Mouse (Mus musculus): ENCODE data around the gene Cdhr3. TPM values are rescaled to one million over a fixed set of nuclear protein-coding genes. Genes with fewer than 3 reads are reported as not detected.

Cdhr3 gene
- 1 to 10 TPM; 1.4 to 2.4 TPM for total RNA-seq (2021)
- long read RNA-seq, experiment 1, partial matches to known transcripts, result 1 of 2 reads
- long read RNA-seq, experiment 1, other reads (novel, unspliced or antisense), result 1 of 2 reads
- long read RNA-seq, experiment 2, result 0 reads

DNA sequence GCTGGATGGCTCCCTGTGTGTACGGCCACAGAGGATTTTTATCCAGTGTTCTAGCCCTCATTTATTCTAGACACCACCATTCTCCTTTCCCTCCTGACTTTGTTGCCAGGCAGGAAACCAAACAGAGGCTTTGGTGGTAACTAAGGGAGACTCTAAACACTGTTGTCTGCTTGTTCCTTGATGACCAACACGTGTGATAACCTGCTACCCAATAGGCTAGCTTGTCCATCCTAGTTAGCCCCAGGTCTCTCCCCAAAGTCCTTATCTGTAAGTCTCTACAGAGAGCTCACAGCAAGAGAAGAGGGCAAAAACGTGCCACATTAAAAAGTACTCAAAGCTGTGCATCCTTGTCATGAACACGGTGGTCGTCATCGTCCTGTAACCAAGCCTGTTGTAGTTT lies at the start of gene Cdhr3:
Gene Cdhr3 (minus strand): TSS at position 101 of the 400 bp plus-strand sequence.
- no peak within 1 kb of the TSS for H3K4me3 ChIP-seq
- no peak for TF ChIP-seq CTCF (IDR thresholded peaks at IDR 0.05)
- no peak for DNase-seq (ENCODE audit: extremely low spot score in 1 of 2, low spot score in 2 of 2)
- intact Hi-C loops (cut with DNase I), result no loop called here
- H3K27ac ChIP-seq, result no peak within 1 kb of the TSS

DNA sequence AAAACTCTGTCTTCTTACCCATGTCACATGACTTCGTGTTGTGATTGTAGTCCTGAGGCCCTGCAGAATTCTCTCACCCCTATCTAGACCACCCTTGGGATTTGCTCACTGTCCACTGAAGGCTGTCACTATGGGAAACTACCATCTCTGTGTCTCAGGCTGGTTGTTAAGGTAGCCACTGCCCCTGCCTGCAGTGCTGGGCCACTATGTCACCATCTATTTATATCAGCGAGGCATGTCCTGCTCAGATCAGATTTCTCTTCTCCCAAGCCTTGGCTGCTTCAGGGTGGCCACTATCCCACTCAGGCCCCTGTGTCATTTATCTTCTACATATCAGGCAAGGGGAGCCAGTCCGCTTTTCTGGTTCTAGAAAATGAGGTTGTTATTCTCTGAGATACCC lies 46.4 kb upstream of the Cdhr3 start:
- DNase-seq (ENCODE audit: extremely low spot score in 1 of 2, low spot score in 2 of 2), result no peak
- H3K27ac ChIP-seq, result no peak overlapping the region
- no peak overlapping the region for H3K4me3 ChIP-seq
- no peak for TF ChIP-seq CTCF (IDR thresholded peaks at IDR 0.05)
- intact Hi-C loops (cut with DNase I), result no loop called here

DNA sequence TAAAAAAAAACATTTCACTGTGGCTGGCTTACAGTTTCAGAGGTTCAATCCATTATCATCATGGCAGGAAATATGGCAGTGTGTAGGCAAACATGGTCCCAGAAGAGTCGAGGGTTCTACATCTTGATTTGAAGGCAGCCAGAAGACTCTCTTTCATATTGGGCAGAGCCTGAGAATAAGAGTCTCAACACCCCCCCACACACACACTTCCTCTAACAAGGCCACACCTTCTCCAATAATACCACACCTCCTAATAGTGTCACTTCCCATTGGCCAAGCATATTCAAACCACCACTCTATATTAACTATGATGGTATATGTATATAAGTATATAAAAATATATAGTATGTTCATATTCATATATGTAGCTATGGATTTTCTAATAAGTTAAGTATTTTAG lies 45.2 kb upstream of the Cdhr3 start:
- DNase-seq (ENCODE audit: extremely low spot score in 1 of 2, low spot score in 2 of 2), result no peak
- TF ChIP-seq CTCF (IDR thresholded peaks at IDR 0.05), result no peak
- Histone ChIP-seq H3K27ac (no peak overlapping the region), H3K4me3 (no peak overlapping the region)
- intact Hi-C loops (cut with DNase I), result no loop called here

DNA sequence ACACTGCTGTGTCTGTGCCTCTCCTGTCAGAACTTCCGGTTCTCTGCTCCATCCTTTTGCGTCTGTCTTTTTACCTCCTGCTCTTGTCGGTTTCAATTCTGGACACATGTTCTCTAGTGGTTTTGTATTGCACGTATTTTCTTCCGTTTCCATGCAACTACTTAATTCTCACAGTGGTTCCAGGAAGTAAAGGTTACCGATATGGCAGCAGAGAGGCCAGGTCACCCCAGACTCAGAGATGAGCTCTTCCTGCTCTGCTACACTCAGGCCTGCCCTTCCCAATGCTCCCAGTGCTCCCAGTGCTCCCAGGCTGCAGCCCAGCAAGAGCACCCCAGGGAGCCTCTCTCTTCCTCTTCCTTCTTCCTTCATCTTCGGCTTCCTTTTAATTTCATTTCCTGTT lies 39.1 kb upstream of the Cdhr3 start:
- no peak for TF ChIP-seq CTCF (IDR thresholded peaks at IDR 0.05)
- no peak overlapping the region for H3K27ac ChIP-seq
- no peak overlapping the region for H3K4me3 ChIP-seq
- DNase-seq (ENCODE audit: extremely low spot score in 1 of 2, low spot score in 2 of 2), result no peak
- intact Hi-C loops (cut with DNase I), result no loop called here

DNA sequence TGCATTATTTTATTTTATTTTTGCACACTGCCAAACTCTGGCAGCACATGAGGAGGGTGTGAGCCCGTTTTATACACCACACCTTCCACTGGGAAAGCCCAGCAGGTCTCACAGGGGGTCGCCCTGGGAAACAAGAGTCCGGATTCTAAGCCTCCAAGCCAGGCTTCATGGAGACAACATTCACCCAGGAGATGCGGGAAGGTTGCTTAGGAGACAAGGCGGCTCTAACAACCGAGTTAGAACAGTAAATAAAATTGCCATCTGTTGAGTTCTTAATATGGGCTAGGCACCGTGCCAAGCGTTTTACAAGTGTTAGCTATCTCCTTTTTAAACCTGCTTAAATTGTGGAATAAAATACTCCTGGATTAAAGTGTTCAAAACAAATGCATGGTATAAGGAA lies 37.7 kb upstream of the Cdhr3 start:
- intact Hi-C loops (cut with DNase I), result no loop called here
- H3K4me3 ChIP-seq, result no peak overlapping the region

DNA sequence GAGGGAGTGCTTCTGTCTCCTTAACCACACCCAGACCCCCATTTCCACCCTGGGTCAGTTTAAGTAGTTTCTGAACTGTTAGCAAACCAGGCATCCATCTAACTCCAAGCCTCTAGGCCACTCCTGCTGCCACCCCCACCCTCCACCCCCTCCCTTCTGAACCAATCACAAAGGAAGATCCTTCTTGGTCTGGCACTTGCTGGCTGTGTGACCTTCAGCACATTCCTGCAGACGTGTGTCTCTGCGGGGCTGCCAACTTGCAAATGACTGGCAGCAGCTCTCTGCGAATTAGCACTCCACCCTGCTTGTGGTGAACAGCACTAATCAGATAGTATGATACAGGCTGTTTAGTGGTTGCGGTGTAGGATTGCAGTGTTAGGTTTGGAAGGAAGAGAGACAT lies 36.7 kb upstream of the Cdhr3 start:
- intact Hi-C loops (cut with DNase I), result no loop called here
- no peak overlapping the region for H3K4me3 ChIP-seq
- H3K27ac ChIP-seq, result no peak overlapping the region
- TF ChIP-seq CTCF (IDR thresholded peaks at IDR 0.05), result no peak
- no peak for DNase-seq (ENCODE audit: extremely low spot score in 1 of 2, low spot score in 2 of 2)

More for the DNA sequence above, 37.7 kb upstream of the Cdhr3 start:
- peak overlapping the region; percentile 12; the same call in 1 of the 2 replicates for H3K27ac ChIP-seq
- peak; percentile 56 to 64 for DNase-seq (ENCODE audit: extremely low spot score in 1 of 2, low spot score in 2 of 2)
- TF ChIP-seq CTCF (IDR thresholded peaks at IDR 0.05), result no peak

DNA sequence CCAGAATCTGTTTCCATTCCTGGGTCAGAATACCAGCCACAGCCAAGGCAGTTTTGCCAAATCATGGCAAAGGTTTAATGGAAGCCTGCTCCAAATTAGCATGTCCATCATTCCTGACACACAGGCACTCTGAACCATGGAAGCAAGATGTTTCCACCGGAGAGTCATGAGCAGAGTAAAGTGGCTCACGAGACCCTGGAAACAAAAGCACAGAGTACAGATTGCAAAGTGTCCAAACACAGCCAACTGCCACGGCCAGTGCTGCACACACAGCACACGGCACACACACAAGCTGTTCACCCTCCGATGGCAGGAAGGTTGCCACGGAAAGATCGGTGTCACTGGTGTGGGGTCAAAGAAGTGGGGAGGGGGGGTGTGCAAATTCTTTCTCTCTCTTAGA lies 36.0 kb upstream of the Cdhr3 start:
- Histone ChIP-seq H3K4me3 (no peak overlapping the region), H3K27ac (no peak overlapping the region)
- DNase-seq (ENCODE audit: extremely low spot score in 1 of 2, low spot score in 2 of 2), result no peak
- no peak for TF ChIP-seq CTCF (IDR thresholded peaks at IDR 0.05)
- intact Hi-C loops (cut with DNase I), result no loop called here

DNA sequence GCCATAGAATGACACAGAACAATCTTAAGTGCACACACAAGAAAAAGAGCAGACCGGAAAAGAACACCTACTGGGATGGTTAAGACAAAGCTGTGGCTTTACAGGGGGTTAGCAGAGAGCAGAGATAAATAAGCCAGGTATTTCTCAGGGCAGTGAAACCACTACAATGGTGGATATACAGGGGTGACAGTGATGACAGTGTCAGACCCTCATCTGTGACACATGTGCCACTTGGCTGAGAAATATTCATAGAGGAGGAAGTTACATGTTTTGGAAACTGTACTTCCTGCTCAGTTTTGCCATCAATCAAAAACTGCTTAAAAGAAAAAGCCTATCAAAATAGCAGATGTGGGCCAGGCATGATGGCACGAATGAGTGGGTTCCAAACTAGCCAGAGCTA lies 35.4 kb upstream of the Cdhr3 start:
- intact Hi-C loops (cut with DNase I), result no loop called here
- no peak for DNase-seq (ENCODE audit: extremely low spot score in 1 of 2, low spot score in 2 of 2)
- Histone ChIP-seq H3K27ac (no peak overlapping the region), H3K4me3 (no peak overlapping the region)
- no peak for TF ChIP-seq CTCF (IDR thresholded peaks at IDR 0.05)

DNA sequence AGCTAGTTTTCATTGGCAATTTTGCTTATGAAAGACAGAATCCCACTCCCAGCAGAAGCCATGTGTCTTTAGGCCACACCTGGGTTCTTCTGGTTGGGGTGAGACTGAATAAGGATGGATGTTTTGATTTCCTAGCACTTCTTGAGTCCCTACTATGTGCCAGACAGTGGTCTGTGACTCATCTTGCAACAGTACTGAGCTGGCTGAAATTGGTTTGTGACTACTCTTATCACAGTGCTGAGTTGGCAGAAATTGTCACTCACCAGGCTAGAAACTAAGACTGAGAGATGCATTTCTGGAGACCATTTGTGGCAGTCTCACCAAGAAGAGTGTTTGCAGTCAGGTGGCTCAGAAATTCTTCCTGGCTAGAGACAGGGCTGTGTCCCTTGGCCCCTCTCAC lies 33.6 kb upstream of the Cdhr3 start:
- DNase-seq (ENCODE audit: extremely low spot score in 1 of 2, low spot score in 2 of 2), result no peak
- intact Hi-C loops (cut with DNase I), result no loop called here
- no peak for TF ChIP-seq CTCF (IDR thresholded peaks at IDR 0.05)
- Histone ChIP-seq H3K4me3 (no peak overlapping the region), H3K27ac (no peak overlapping the region)

DNA sequence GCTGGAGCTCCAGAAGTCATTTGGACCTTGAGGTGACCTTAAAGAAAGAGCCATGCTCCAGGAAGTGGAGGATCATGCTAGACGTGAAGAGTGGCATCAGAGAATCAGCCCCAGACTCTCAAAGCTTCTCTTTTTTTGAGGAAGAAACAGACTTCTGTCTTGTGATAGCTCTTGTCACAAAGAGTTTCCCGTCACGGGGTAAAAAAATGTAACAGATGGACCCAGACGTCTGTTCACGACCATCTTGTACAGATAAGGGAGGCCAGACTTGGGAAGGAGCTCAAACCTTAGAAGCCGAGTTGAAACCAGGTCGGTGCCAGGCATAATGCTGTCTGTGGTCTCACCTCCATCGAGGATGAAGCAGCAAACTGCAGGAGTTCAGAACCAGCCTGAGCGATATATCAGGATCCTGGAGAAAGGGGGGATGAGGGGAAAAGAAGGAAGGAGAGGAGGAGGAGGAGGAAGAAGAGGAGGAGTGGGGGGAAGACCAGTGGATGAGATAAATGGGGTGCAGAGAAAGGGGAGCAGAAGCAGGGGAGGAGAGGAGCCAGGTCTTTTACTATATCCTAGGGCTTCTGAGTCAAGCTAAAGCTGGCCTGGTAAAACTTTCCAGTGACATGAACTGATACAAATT lies 33.0 kb upstream of the Cdhr3 start:
- TF ChIP-seq CTCF (IDR thresholded peaks at IDR 0.05), result no peak
- no peak overlapping the region for H3K27ac ChIP-seq
- intact Hi-C loops (cut with DNase I), result no loop called here
- no peak for DNase-seq (ENCODE audit: extremely low spot score in 1 of 2, low spot score in 2 of 2)
- H3K4me3 ChIP-seq, result no peak overlapping the region

DNA sequence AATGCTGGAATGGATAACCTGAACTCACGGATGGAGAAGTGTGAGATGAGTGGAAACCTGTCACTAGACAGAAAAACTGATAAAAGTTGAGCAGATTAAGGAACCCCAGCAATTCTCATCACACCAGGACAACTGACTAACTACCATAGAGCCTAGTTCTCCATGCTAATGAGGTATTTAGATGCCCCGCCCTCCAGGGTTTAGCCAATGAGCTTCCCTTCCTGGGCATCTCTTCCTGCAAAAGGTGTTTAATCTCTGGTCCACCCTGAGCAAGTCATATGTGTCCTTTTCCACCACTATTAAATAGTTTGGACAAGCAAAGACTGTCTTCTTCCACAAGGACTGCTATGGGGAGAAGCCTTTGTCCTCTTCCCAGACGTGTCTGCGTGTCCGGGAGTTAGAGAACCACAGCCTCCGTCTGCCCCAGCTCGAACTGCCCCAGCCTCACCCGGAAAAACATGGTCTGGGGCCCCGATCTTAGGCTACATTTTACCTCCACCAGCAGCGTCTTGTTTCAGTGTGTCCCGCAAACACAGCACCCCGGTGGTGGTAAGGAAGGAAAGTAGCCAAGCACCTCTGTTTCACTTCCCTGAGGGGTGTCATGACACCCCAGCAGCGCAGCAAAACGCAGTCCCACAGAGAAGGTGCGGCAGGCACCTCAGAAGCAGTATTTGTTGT lies 26.1 kb upstream of the Cdhr3 start:
- intact Hi-C loops (cut with DNase I), result no loop called here
- no peak for DNase-seq (ENCODE audit: extremely low spot score in 1 of 2, low spot score in 2 of 2)
- H3K4me3 ChIP-seq, result no peak overlapping the region
- H3K27ac ChIP-seq, result no peak overlapping the region
- TF ChIP-seq CTCF (IDR thresholded peaks at IDR 0.05), result no peak

DNA sequence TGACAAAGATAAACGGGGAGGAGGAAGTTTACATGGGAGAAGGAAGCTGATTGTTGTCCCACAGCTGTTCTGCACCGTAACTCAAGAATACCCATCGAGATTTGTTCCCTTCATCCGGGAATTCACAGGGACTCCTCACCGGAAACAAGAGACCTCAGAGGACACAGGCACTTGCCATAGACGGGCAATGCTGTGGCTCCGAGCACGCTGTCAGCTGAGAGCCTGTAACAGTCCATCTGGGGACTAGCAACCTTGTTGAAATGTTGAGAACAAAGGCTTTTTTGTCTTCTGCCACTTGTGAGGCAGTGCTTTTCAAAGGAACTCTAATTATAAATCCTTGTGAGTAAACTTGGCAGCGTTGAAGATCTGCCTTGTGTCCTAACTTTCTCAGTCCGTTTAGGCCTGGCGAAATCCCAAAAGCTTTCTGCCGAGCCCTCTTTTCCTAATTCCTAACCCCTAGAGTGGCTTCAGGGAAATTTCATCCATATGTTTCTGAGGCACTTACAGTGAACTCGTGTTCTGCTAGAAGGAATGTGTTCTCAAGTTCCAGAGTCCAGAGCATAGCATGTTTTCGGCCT lies 18.3 kb upstream of the Cdhr3 start:
- intact Hi-C loops (cut with DNase I), result loop anchor here (2.0 kb wide), 1 partner anchor 36 kb away; the partner anchor contains the start of gene Atxn7l1
- TF ChIP-seq CTCF (IDR thresholded peaks at IDR 0.05), result no peak
- Histone ChIP-seq H3K27ac (peak overlapping the region; percentile 36), H3K4me3 (no peak overlapping the region)
- DNase-seq (ENCODE audit: extremely low spot score in 1 of 2, low spot score in 2 of 2), result no peak
